Mouse (Mus musculus) cerebellum, postnatal 25 days (tissue): ENCODE data around the gene Prl8a2.

Experiments used
- DNase-seq, 2 experiments: peaks; one replicate each; pipeline ENCODE4 v3.0.0; 2021; ENCODE audit warnings: mixed read lengths in 2 of 2

The Prl8a2 gene

DNA sequence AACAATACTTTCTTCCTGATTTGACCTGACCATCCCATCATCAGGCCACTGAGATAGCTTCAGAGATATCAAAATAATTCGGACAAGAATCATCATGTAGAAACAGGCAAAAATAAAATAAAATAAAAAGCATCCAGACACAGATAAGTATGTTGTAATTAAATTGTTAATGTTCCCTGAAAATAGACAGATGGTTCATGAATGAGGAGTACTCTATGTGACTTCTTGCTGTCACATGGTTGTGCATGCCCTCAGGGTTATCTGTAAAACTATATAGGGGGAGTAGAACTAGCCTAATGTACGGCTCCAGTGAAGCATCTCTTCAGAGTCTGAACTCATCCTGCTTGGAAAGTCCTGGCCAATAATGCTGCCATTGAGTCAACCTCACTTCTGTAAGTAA lies at the start of gene Prl8a2:
TSS of gene Prl8a2 (plus strand) at position 301 of the 400 bp plus-strand sequence.
- no peak for DNase-seq

DNA sequence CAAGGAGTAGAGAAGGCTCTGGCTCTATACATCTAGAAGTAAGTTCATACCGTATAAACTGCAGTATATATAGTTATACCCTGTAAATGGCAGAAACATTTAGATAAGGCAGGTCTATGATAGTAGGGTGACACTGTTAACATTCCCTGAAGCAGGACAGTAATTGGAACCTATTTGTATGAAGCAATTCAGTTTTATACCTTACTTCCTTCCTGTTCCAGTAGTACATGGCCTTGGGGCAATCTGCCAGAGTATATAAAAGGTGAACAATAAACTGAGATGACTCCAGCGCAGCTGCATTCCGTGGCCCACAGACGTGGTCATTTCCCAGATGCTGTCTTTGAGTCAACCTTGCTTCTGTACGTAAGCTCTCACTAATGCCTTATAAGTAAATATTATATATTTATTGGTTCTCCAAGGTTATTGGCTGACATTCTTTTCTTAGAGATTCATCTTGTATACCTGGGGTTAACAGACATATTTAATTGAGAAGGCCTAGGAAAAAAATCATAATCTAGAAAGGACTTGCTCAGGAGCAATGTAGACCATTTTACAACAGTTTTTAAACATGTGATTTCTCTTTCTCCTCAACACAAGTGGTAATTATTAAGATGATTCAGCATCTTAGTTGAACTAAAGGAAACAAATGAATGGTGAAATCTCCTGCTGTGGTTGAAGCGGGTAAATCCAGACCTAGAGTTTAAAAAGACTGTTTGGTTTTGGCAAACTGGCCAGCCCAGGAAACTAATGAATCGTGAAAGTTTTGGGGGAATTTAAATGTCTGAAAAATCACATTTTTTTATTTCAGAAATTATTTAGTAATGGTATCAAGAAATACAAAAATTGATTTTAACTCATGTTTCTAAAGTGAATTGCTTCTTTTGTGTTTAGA lies 32.9 kb upstream of the Prl8a2 start, which contains the start of gene Prl6a1:
TSS of gene Prl6a1 (plus strand) at position 294 of the 892 bp plus-strand sequence.
- DNase-seq = no peak

DNA sequence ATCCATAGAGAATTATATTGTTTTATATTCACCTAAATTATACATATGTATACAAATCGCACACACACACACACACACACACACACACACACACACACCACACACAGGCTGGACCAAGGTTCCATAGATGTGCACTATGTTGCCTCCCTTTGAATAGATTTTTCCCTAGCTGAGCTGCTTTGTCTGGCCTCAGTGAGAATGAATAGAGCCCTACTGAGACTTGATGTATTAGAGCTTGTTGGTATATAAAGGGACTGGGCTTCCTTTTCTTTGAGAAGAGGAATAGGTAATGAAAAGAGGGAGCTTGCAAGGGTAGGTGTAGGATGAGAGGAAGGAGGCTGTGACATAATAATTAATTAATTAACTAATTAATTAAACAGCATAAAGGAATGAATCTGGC lies 10.5 kb upstream of the Prl8a2 start:
- DNase-seq = no peak

DNA sequence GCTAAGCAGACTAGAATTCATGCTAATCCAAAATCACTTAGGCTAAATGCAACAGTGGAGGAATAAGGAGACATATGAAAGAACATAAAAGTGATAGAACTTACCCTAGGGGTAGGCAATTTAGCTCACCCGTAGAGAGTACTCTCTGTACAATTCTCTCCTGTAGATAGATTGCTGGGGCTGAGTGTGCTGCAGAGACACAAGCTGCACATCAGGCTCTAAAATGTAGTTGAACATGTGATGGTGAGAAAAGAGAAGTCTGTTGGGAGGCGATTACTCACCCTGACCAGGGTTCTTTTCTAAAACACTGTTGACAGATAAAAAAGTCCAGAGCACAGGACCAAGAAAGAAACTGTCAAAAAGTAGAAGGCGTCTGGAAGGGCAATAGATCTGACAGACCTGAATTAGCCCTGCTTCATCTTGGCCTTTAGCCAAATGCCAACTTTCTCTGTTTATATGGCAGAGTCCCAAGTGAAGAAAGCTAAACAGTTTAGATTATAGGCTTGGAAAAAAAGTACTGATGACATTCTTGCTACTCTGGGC lies 2.7 kb upstream of the Prl8a2 start:
- DNase-seq = no peak

DNA sequence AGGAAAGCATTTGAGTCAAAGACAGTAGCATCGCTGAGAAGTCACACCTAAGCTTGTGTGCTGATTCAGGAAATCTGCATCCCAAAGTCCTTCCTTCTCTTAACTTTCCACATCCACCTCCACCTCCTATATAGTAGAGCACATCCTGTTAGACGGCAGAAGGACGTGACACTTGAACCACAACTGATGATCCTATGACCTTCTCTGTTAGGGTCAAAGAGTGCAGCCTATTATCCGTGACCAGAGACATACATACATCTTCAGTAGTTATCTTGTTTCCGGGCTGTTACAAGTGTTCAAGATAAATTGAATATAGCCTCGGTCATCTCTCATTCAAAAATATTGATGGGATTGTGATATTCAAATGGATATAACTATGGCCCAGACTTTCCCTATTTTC lies 45.3 kb downstream of the Prl8a2 start, which contains the start of gene Prl2b1:
TSS of gene Prl2b1 (minus strand) at position 101 of the 400 bp plus-strand sequence.
- DNase-seq = no peak

DNA sequence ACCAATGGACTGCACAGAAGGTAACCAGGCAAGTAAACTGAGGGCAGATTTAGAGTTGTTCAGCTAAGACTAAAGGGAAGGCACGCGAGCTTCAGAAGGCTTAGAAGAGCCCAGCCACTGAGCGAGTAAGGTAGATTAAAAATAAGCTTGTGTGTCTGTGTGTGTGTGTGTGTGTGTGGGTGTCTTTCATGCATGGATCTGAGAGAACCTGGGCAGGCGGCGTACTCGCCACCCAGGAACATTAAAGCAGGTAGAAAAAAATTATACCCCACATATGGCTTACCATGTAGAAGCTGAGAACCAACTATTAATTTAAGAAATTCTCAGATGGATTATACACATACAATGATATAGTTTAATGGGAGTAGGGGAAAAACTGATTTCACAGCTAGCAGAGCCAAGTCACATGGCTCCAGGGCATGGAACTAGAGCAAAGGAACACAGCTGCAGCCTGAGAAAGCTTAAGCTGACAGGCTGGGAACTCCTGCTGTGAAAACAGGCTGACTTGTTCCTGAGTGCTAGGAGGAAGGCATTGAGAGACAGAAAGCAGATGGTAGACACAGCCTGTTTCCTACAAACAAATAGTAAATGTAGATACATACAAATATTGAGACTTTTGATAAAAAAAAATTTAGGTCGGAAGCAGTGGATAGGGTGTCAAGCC lies 53.7 kb downstream of the Prl8a2 start:
- DNase-seq = peak; percentile 53 to 74
